Mouse (Mus musculus): ENCODE results near the gene Ethe1. TPM values are rescaled to one million over a fixed set of nuclear protein-coding genes. Genes with fewer than 3 reads are reported as not detected.
A peak's percentile ranks its signal among the peaks of the same experiment; 100 is the strongest.
"Not testable (repeated sequence)": the region's sequence is repeated elsewhere in the genome, so short reads cannot be mapped to it uniquely, and the experiment has no call there.

Ethe1 gene
- polyA plus RNA-seq, 1 experiment = 11.3 TPM

DNA sequence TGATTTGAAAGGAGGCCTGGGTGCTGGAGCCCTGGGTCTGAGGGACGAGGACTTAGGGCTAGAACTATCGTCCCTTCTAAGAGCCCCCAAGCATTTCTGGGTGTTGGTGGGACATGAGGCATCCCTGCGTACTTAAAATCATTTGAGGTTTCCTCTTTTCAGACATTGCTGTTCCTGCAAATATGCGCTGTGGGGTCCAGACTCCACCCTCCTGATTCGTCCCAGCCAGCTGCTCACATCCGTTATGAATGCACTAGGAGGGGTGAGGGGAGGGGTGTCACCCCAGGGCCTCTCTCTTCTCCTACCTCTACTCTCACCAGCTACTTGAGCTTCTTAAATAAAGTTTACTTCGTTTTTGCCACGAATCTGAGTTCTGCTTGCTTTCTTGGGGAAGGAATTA is 21.2 kb downstream of the Ethe1 start:
- Histone ChIP-seq H3K4me3 (ENCODE audit: insufficient read depth, low read length) (no peak overlapping the region), H3K27ac (ENCODE audit: insufficient read depth, low read length) (no peak overlapping the region), H3K4me1 (ENCODE audit: control insufficient read depth, insufficient read depth, low read length) (no peaks in the 10 kb centered on the region)
- TF ChIP-seq POLR2A (IDR thresholded peaks at IDR 0.05; ENCODE audit: low read depth, low read length) (no peak), CTCF (IDR thresholded peaks at IDR 0.05; ENCODE audit: borderline replicate concordance, insufficient read depth, low read length) (no peak)

DNA sequence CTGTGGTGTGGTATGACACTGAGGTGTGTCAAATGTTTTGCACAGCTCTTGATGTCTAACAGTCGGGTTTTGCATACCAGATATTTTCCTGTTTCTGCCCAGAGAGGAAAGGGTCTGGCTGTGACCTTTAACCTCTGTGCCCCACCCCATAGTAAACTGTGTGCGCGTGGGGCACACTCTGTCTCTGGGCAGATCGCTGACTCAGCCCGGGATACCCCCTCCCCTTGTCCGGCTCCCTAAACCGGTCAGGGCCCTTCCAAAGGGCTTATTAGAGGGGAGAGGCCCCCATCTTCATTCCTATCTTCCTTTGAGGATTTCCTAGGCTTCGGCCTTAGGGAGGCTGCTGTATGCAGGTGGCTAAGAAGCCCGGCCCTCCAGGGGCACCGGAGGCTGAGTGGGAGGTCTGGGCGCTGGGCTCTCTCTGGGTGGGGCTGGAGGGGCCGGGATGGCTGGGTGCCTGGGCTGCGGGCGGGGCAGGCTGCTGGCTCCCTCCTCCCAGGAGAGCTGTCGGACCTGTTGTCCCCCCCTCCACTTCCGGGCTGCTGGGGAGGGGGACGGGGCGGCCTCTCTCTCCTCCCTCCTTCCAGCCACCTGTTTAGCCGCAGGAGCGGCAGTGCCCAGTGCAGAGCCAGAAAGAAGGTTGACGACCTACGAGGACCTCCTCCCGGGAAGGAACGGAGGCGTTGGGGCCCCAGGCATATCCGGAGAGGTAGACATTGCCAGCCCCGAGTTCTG is 23.0 kb downstream of the Ethe1 start, which contains the start of gene Phldb3:
TSS of gene Phldb3 (plus strand) at position 620 of the 735 bp plus-strand sequence.
- no peak within 1 kb of the TSS for H3K27ac ChIP-seq (ENCODE audit: insufficient read depth, low read length)
- TF ChIP-seq CTCF (IDR thresholded peaks at IDR 0.05; ENCODE audit: borderline replicate concordance, insufficient read depth, low read length) = no peak
- TF ChIP-seq POLR2A (IDR thresholded peaks at IDR 0.05; ENCODE audit: low read depth, low read length) = no peak
- H3K4me1 ChIP-seq (ENCODE audit: control insufficient read depth, insufficient read depth, low read length) = no peaks in the 10 kb centered on the region
- peak within 1 kb of the TSS; percentile 48 for H3K4me3 ChIP-seq (ENCODE audit: insufficient read depth, low read length)

DNA sequence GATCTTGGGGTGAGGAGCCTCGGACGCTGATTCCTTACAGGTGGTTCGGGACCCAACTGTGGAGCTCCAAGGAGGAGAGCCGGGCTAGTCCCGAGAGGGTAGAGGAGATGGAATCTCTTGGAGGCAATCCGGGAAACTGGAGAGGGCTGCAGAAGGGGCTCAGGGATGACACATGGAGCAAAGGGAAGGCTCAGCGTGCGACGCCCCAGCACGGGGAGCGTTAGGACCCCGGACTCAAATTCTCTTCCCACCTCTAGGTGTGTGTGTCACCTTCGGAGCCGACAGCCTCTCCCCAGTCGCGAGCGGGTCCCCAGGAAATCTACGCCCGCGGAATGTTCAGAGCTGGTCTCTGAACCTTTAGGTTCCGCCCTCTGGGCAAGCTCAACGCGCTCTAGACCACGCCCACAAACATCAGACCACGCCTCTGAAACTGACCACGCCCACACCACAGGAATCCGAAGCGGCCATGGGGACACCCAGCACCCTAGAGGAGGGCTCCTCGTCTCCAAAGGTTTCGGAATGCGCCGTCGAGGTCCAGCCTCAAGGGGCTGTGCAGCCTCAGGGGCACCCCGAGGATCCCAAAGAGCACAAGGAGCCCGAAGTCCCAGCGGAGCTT is 23.6 kb downstream of the Ethe1 start:
- H3K4me3 ChIP-seq (ENCODE audit: insufficient read depth, low read length) = peak overlapping the region; percentile 48
- no peak for TF ChIP-seq POLR2A (IDR thresholded peaks at IDR 0.05; ENCODE audit: low read depth, low read length)
- TF ChIP-seq CTCF (IDR thresholded peaks at IDR 0.05; ENCODE audit: borderline replicate concordance, insufficient read depth, low read length) = no peak
- H3K4me1 ChIP-seq (ENCODE audit: control insufficient read depth, insufficient read depth, low read length) = no peaks in the 10 kb centered on the region
- H3K27ac ChIP-seq (ENCODE audit: insufficient read depth, low read length) = no peak overlapping the region

DNA sequence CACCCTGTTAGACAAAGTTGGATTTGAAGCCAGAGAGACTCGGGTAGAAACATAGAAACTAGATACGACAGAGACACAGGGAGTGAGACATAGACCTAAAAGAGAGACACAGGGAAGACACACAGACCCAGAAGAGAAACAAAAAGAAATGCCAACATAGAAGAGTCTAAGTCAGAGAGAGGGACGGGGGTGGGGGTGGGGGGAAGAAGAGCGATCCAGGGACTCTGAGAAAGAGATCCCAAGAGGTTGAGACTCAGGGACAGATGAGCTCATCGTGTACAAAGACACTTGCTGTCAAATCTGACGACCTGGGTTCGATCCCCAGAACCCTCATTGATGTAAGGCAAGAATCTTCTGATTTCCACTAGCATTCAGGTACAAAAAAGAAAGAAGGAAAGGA is 24.4 kb downstream of the Ethe1 start:
- Histone ChIP-seq H3K27ac (ENCODE audit: insufficient read depth, low read length) (no peak overlapping the region), H3K4me3 (ENCODE audit: insufficient read depth, low read length) (peak overlapping the region; percentile 48), H3K4me1 (ENCODE audit: control insufficient read depth, insufficient read depth, low read length) (no peaks in the 10 kb centered on the region)
- TF ChIP-seq POLR2A (IDR thresholded peaks at IDR 0.05; ENCODE audit: low read depth, low read length) = no peak
- no peak for TF ChIP-seq CTCF (IDR thresholded peaks at IDR 0.05; ENCODE audit: borderline replicate concordance, insufficient read depth, low read length)

DNA sequence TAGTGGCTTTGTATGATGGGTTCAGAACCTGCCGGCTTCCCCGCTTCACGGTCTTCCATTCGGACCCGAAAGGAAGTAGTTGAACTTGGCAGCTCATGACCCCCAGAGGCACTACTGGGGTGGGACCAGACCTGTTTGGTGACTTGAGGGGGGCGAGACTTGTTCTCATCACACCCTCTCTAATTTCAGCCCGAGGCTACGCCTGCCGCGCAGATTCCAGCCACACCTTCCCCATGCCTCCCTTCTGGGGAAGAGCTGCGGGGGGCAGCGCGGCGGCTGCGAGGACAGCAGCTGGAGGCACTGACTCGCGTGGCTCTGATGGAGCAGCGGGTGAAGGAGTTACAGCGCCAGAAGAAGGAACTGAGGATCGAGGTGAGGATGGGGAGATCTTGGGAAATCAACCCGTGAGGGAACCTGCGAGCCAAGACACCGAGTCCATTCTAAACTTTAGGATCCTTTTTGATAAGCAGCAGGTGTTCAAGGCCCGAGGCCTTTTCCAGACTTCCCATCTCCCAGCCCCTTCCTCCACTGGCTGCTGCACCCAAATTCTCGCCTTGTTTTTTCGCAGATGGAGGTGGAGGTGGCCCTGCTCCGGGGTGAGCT is 25.1 kb downstream of the Ethe1 start:
- TF ChIP-seq POLR2A (IDR thresholded peaks at IDR 0.05; ENCODE audit: low read depth, low read length) (no peak), CTCF (IDR thresholded peaks at IDR 0.05; ENCODE audit: borderline replicate concordance, insufficient read depth, low read length) (no peak)
- no peak overlapping the region for H3K27ac ChIP-seq (ENCODE audit: insufficient read depth, low read length)
- H3K4me3 ChIP-seq (ENCODE audit: insufficient read depth, low read length) = no peak overlapping the region
- no peaks in the 10 kb centered on the region for H3K4me1 ChIP-seq (ENCODE audit: control insufficient read depth, insufficient read depth, low read length)

DNA sequence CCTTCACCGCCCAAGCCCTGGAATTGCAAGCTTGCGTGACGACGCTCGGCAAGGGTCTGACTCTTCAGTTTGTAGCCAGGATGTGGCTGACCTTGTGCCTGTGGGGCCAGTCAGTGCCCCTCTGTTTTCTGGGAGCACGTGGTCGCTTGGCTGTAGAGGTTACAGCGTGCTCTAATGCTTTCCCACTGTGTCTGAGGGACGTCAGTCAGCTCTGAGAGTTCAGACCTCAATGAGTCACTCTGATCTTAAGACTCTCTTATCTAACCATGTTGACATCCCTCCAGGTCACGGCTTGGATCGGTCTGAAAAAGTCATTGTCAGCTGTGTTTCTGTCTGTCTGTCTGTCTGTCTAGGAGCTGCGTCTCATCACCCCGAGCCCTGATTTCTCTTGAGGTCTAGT is 27.5 kb downstream of the Ethe1 start:
- Histone ChIP-seq H3K4me1 (ENCODE audit: control insufficient read depth, insufficient read depth, low read length) (no peaks in the 10 kb centered on the region), H3K4me3 (ENCODE audit: insufficient read depth, low read length) (no peak overlapping the region), H3K27ac (ENCODE audit: insufficient read depth, low read length) (no peak overlapping the region)
- TF ChIP-seq POLR2A (IDR thresholded peaks at IDR 0.05; ENCODE audit: low read depth, low read length) = no peak
- no peak for TF ChIP-seq CTCF (IDR thresholded peaks at IDR 0.05; ENCODE audit: borderline replicate concordance, insufficient read depth, low read length)

DNA sequence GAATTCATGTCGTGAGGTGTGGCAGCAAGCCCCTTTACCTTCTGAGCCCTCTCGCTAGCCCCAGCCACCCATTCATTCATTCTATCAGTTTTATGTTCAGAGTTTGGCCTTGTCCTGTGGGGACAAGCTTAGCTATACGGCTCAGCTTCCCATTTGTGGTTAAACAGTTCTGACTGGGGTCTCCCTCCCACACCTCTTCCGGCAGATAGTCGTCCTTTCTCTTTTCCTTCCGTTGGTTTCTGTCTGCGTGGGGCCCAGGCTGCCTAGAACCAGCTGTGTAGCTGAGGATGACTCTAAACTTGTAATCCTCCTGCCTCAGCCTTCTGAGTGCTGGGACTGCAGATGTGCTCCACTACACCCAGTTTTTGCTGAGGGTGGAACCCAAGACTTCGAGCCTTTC is 30.4 kb downstream of the Ethe1 start:
- no peak overlapping the region for H3K27ac ChIP-seq (ENCODE audit: insufficient read depth, low read length)
- no peak overlapping the region for H3K4me3 ChIP-seq (ENCODE audit: insufficient read depth, low read length)
- H3K4me1 ChIP-seq (ENCODE audit: control insufficient read depth, insufficient read depth, low read length) = no peaks in the 10 kb centered on the region
- TF ChIP-seq CTCF (IDR thresholded peaks at IDR 0.05; ENCODE audit: borderline replicate concordance, insufficient read depth, low read length) (no peak), POLR2A (IDR thresholded peaks at IDR 0.05; ENCODE audit: low read depth, low read length) (no peak)

DNA sequence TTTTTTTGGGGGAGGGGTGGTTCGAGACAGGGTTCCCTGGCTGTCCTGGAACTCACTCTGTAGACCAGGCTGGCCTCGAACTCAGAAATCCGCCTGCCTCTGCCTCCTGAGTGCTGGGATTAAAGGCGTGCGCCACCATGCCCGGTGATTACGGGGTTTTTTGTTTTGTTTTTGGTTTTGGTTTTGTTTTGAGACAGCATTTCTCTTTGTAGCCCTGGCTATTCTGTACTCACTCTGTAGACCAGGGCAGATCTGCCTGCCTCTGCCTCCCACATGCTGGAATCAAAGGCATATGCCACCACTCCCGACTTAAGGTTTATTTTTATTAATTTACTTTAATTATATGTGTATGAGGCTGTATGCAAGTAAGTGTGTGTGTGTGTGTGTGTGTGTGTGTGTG is 31.0 kb downstream of the Ethe1 start:
- not testable (repeated sequence) for H3K4me1 ChIP-seq (ENCODE audit: control insufficient read depth, insufficient read depth, low read length); H3K27ac ChIP-seq (ENCODE audit: insufficient read depth, low read length); H3K4me3 ChIP-seq (ENCODE audit: insufficient read depth, low read length)

DNA sequence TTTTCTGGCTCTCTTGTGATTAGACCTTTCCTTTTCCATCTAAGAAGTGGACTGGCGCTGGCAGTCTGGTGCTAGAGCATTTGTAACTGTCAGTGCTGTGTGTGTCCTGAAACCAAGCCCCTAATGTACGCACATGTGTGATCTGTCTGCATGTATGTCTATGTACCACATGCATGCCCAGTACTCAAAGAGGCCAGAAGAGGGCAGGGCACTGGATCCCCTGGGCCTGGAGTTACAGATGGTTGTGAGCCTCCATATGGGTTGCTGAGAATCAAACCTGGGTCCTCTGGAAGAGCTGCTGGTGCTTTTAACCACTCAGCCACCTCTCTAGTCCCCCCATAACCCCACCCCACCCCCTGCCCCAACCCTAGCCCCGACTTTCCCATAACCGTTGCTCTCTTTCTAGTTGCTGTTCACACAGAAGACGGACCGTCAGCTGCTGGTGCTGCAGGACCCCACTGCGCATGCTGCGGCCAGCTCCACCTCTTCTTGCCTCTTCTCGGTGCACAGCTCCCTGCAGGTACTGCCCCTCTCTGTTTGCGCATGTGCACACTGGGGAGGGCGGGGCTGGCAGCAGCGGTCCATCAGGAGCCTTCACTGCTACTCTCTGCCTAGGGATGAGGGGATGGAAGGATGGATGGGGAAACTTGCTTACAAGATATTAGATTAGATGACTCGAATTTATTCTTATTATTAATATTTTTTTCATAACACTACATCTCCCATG is 32.5 kb downstream of the Ethe1 start:
- TF ChIP-seq POLR2A (IDR thresholded peaks at IDR 0.05; ENCODE audit: low read depth, low read length) (no peak), CTCF (IDR thresholded peaks at IDR 0.05; ENCODE audit: borderline replicate concordance, insufficient read depth, low read length) (no peak)
- Histone ChIP-seq H3K4me3 (ENCODE audit: insufficient read depth, low read length) (no peak overlapping the region), H3K4me1 (ENCODE audit: control insufficient read depth, insufficient read depth, low read length) (no peaks in the 10 kb centered on the region), H3K27ac (ENCODE audit: insufficient read depth, low read length) (no peak overlapping the region)

DNA sequence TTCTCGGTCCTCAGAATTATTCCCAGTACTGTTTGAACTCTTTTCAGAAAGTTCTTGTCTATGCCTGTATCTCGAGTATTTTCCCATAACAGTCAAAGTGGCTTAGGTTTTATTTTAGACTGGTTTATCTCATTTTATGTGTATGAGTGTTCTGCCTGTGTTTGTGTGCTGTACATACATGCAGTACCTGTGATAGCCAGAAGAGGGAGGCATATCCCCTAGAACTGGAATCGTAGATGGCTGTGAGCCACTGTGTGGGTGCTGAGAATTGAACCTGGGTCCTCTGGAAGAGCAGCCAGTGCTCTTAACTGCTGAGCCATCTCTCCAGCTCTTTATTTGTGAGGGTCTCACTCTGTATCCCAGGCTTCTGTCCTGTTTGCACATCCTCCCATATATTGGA is 33.9 kb downstream of the Ethe1 start:
- Histone ChIP-seq H3K4me1 (ENCODE audit: control insufficient read depth, insufficient read depth, low read length) (no peaks in the 10 kb centered on the region), H3K4me3 (ENCODE audit: insufficient read depth, low read length) (no peak overlapping the region), H3K27ac (ENCODE audit: insufficient read depth, low read length) (no peak overlapping the region)
- TF ChIP-seq CTCF (IDR thresholded peaks at IDR 0.05; ENCODE audit: borderline replicate concordance, insufficient read depth, low read length) (no peak), POLR2A (IDR thresholded peaks at IDR 0.05; ENCODE audit: low read depth, low read length) (no peak)
